Mouse (Mus musculus): Measurements from ENCODE around the gene Tpte.
"Not testable (repeated sequence)": the region's sequence is repeated elsewhere in the genome, so short reads cannot be mapped to it uniquely, and the experiment has no call there.

The Tpte gene

DNA sequence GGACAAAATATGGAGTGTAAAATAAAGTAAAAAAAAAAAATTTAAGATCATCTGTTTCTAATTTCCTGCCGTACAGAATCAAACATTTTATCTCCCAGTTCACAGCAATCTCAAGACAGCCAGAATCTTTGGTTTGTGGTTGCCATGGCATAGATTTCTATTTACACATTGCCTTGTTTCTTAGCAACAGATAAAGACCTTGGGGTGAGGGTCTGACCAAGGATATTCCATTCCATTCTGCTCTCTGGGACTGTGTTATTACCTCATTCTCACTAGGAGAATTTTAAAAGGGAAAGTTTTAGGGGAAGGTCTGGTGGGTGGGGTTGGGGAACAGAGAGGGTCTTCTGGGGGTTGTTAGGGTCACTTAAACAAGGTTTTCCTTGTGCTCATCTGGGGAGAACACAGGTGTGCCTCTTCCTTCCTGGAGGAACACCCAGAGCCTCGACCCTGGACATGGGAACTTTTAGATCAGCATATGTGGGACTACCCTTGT lies at the start of gene Tpte:
TSS of gene Tpte (plus strand) at position 443 of the 493 bp plus-strand sequence.
- in situ Hi-C loops (cut with MboI; ENCODE audit: low pct_unique_long_range_greater_than_20kb in 1 of 2, low sequenced_read_pairs in 2 of 2, unreplicated experiment in 1 of 2), result no loop called here

GRCm38 (mm10) chr8:22242986-22243385 lies 40.3 kb upstream of the Tpte start:
- in situ Hi-C loops (cut with MboI; ENCODE audit: low pct_unique_long_range_greater_than_20kb in 1 of 2, low sequenced_read_pairs in 2 of 2, unreplicated experiment in 1 of 2), result no loop called here

GRCm38 (mm10) chr8:22245663-22246062 lies 37.6 kb upstream of the Tpte start:
- in situ Hi-C loops (cut with MboI; ENCODE audit: low pct_unique_long_range_greater_than_20kb in 1 of 2, low sequenced_read_pairs in 2 of 2, unreplicated experiment in 1 of 2), result no loop called here

GRCm38 (mm10) chr8:22247956-22248355 lies 35.3 kb upstream of the Tpte start:
- in situ Hi-C loops (cut with MboI; ENCODE audit: low pct_unique_long_range_greater_than_20kb in 1 of 2, low sequenced_read_pairs in 2 of 2, unreplicated experiment in 1 of 2), result no loop called here

GRCm38 (mm10) chr8:22249080-22249479 lies 34.2 kb upstream of the Tpte start:
- in situ Hi-C loops (cut with MboI; ENCODE audit: low pct_unique_long_range_greater_than_20kb in 1 of 2, low sequenced_read_pairs in 2 of 2, unreplicated experiment in 1 of 2), result no loop called here

DNA sequence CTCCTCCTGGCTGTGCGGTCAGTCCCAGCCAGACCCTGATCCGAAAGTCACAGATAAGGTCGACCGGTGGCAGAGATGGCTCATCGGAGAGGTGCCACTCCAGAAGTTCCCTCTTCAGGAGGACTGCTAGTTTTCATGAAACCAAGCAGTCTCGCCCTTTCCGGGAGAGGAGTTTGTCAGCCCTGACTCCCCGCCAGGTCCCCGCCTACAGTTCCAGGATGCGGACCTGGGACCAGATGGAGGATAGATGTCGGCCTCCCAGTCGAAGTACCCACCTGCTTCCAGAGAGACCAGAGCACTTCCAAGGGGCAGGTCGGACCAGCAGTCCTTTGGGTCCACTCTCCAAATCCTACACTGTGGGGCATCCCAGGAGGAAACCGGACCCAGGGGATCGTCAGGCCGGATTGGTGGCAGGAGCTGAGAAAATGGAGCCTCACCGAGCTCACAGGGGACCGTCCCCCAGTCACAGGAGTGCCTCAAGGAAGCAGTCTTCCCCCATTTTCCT lies 24.2 kb upstream of the Tpte start:
- in situ Hi-C loops (cut with MboI; ENCODE audit: low pct_unique_long_range_greater_than_20kb in 1 of 2, low sequenced_read_pairs in 2 of 2, unreplicated experiment in 1 of 2), result no loop called here

DNA sequence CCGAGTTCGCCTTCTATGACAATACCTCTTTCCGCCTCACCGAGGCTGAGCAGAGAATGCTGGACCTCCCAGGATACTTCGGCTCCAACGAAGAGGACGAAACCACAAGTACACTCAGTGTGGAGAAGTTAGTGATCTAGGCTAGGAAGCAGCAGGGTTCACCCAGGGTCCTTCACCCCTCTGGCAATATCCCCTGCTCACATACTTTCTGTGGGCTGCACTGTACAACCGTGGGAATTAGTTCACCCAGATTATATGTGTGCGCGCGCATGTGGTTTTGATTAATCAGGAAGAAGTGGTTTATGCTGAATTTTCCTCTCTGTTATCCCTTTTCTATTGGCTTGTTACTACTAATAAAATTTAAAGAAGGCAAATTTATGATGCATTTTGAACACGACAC lies 23.7 kb upstream of the Tpte start:
- in situ Hi-C loops (cut with MboI; ENCODE audit: low pct_unique_long_range_greater_than_20kb in 1 of 2, low sequenced_read_pairs in 2 of 2, unreplicated experiment in 1 of 2), result no loop called here

GRCm38 (mm10) chr8:22260091-22260722 lies 23.0 kb upstream of the Tpte start:
- in situ Hi-C loops (cut with MboI; ENCODE audit: low pct_unique_long_range_greater_than_20kb in 1 of 2, low sequenced_read_pairs in 2 of 2, unreplicated experiment in 1 of 2), result no loop called here

- in situ Hi-C loops (cut with MboI; ENCODE audit: low pct_unique_long_range_greater_than_20kb in 1 of 2, low sequenced_read_pairs in 2 of 2, unreplicated experiment in 1 of 2), result no loop called here
These were observed 21.0 kb upstream of the Tpte start for GRCm38 (mm10) chr8:22262267-22262666.

DNA sequence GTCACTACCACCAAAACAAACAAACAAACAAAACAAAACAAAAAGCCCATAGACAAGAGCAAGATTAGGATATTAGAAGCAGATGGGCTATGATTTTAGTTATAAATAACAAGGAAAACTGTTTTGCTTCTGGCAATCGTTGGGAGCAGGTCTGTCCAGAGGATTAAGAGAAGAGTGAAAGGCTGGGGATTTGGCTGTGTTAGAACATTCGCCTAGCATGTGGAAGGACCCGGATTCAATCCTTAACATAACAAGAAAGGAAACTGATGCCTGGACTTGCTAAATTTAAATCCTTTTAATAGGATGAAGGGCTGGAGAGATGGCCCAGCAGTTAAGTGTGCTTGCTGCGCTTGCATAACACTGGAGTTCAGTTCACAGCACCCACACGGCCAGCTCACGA lies 18.9 kb upstream of the Tpte start:
- in situ Hi-C loops (cut with MboI; ENCODE audit: low pct_unique_long_range_greater_than_20kb in 1 of 2, low sequenced_read_pairs in 2 of 2, unreplicated experiment in 1 of 2), result no loop called here

DNA sequence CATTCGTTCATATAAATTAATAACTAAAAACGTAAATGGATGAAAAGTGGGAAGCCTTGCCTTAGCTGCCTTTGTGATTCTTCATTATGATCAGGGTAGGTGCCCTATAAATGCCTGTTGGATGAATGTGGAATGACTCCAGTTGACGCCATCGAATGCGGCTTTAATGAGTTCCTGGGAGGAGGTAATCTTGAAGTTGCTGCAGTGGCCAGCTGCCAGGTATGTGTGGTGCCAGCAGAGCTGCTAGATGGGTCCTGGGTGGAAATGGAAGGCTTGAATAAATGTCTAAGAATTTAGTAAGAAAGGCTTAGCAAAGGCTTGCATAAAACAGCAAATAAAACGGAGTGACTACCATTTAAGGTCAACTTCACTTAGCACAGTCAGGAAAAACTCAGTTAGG lies 18.5 kb upstream of the Tpte start:
- in situ Hi-C loops (cut with MboI; ENCODE audit: low pct_unique_long_range_greater_than_20kb in 1 of 2, low sequenced_read_pairs in 2 of 2, unreplicated experiment in 1 of 2), result no loop called here

DNA sequence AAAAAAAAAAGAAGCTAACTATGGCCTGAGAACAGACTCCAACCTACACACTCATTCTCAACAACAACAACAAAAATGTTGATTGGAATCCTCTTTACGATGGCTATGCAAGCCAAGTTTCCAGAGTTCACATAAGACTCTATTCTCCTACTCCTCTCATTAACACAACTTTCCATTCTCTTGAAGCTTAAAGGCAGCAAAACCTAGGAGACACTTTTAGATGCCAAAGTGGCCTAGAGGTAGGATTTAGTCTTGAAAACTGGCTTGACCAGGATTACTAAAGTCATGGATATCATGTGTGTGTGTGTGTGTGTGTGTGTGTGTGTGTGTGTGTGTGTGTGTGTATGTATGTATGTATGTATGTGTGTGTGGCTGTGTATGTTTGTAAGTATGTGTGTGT lies 18.0 kb upstream of the Tpte start:
- in situ Hi-C loops (cut with MboI; ENCODE audit: low pct_unique_long_range_greater_than_20kb in 1 of 2, low sequenced_read_pairs in 2 of 2, unreplicated experiment in 1 of 2), result no loop called here

- in situ Hi-C loops (cut with MboI; ENCODE audit: low pct_unique_long_range_greater_than_20kb in 1 of 2, low sequenced_read_pairs in 2 of 2, unreplicated experiment in 1 of 2), result no loop called here
These were observed 16.4 kb upstream of the Tpte start for GRCm38 (mm10) chr8:22266809-22267208.

DNA sequence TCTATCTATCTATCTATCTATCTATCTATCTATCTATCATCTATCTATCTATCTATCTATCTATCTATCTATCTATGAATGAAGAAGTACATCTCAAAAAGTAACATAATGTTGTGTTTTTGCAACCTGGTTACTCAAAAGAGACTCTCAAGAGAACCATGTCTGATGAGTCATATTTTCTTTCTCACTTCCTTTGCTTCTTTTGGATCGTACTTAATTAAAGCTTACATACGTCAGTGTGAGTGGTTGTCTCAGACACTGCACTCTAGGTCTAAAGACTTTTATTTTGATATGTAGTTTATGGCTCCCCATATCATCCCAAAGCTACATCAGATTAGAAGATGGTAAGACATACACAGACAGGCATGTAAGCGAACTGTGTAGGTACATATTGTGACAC lies 10.1 kb upstream of the Tpte start:
- in situ Hi-C loops (cut with MboI; ENCODE audit: low pct_unique_long_range_greater_than_20kb in 1 of 2, low sequenced_read_pairs in 2 of 2, unreplicated experiment in 1 of 2), result no loop called here

DNA sequence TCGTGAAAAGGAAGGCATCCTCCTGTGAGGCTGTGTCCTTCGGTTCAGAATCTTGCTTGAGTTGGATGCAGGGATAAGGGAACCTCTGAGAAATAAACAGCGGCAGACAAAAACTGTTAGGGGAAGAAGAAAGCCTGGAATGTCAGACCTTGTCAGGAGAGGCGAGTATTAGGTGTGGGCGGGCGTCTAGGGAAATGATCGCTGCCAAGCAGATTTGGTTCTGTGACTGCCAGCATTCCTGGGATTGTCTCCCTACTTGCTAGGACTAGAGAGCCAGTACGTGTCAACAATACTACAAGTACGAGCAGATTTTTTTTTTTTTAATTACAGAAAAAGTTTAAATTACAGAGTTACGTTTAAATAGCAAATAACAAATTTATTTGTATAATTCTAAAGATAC lies 8.6 kb upstream of the Tpte start:
- in situ Hi-C loops (cut with MboI; ENCODE audit: low pct_unique_long_range_greater_than_20kb in 1 of 2, low sequenced_read_pairs in 2 of 2, unreplicated experiment in 1 of 2), result no loop called here

GRCm38 (mm10) chr8:22302326-22302725 lies 19.1 kb downstream of the Tpte start:
- in situ Hi-C loops (cut with MboI; ENCODE audit: low pct_unique_long_range_greater_than_20kb in 1 of 2, low sequenced_read_pairs in 2 of 2, unreplicated experiment in 1 of 2), result no loop called here

- in situ Hi-C loops (cut with MboI; ENCODE audit: low pct_unique_long_range_greater_than_20kb in 1 of 2, low sequenced_read_pairs in 2 of 2, unreplicated experiment in 1 of 2), result no loop called here
These were observed 19.7 kb downstream of the Tpte start for GRCm38 (mm10) chr8:22302896-22303306.

- in situ Hi-C loops (cut with MboI; ENCODE audit: low pct_unique_long_range_greater_than_20kb in 1 of 2, low sequenced_read_pairs in 2 of 2, unreplicated experiment in 1 of 2), result not testable (repeated sequence)
These were observed 20.8 kb downstream of the Tpte start for GRCm38 (mm10) chr8:22304045-22304444.

- in situ Hi-C loops (cut with MboI; ENCODE audit: low pct_unique_long_range_greater_than_20kb in 1 of 2, low sequenced_read_pairs in 2 of 2, unreplicated experiment in 1 of 2), result no loop called here
These were observed 23.8 kb downstream of the Tpte start for GRCm38 (mm10) chr8:22306999-22307398.

- in situ Hi-C loops (cut with MboI; ENCODE audit: low pct_unique_long_range_greater_than_20kb in 1 of 2, low sequenced_read_pairs in 2 of 2, unreplicated experiment in 1 of 2), result no loop called here
These were observed 28.2 kb downstream of the Tpte start for GRCm38 (mm10) chr8:22311446-22311845.
